Mouse (Mus musculus): Measurements from ENCODE around the gene Myo9a.

GRCm38 (mm10) chr9:59951943-59952342, 201.2 kb downstream of the Myo9a start:
- TF ChIP-seq POLR2A (IDR thresholded peaks at IDR 0.05; ENCODE audit: extremely low read depth, insufficient read depth, low read length) (no peak), CTCF (IDR thresholded peaks at IDR 0.05; ENCODE audit: low read depth, low read length) (no peak)

All from liver, adult 2 months (tissue).